ENCODE assay signal across 12 mouse cellular contexts in the genomic region with DNA sequence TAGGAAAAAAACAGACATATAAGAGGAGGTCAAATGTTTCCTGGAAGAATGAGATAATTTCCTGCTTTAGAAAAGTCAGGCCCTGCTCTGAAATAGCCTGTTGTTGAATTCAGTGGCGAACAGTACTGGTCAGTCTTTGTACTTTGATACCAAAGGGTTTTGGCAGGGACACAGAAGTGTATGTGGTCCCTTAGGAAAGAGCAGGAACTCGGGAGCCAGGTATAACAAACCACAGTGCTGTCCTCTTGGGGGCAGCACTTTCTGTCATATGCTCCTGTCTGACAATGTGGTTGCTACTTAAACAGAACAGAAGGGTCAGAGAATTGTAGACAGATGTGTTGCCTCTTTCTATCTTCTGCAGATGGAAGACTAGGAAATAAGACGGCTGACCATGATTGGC.
DNase-seq lines count a peak whose midpoint lies in the region; ATAC-seq and TF ChIP-seq lines count a peak whose summit lies in the region.
"Had no signal": no experiment of that assay in that cellular context is flagged by ENCODE, and none has a peak within 500 bp of the region (broad histone marks: within the 10 kb centered on the region; RNA-seq: fewer than 3 reads in every experiment).

No protein-coding gene starts in this region.

- no peak for ATAC-seq in kidney, embryonic 14.5 days (ENCODE audit: low FRiP score, low TSS enrichment)
- ATAC-seq: midbrain, embryonic 15.5 days had no signal

- WGBS in kidney, embryonic 14.5 days: 51% methylated on average over 3 of the region's 3 CpGs
- 51% methylated on average over 3 of the region's 3 CpGs for WGBS in limb, embryonic 10.5 days

- peak; percentile 38 for DNase-seq in kidney, adult 18-20 months
- DNase-seq in ES-CJ7 (ENCODE audit: low read depth, low spot score): peak; percentile 44
- peak; percentile 63 to 65 for DNase-seq in kidney, postnatal 25 days
- no peak for DNase-seq in cerebellum, adult 9-11 months
- no peak for DNase-seq in limb, embryonic 10.5 days (ENCODE audit: low spot score)
- DNase-seq: cerebellum, adult 11-12 months had no signal

- no peaks in the 10 kb centered on the region for H3K36me3 ChIP-seq in kidney, embryonic 14.5 days (ENCODE audit: control insufficient read depth, insufficient read depth, low read length)
- H3K36me3 ChIP-seq in limb, embryonic 10.5 days: no peaks in the 10 kb centered on the region
- H3K36me3 ChIP-seq: hindbrain, embryonic 12.5 days; limb, embryonic 12.5 days; midbrain, embryonic 15.5 days had no signal

- H3K4me1 ChIP-seq in kidney, embryonic 14.5 days (ENCODE audit: control insufficient read depth, insufficient read depth, low read length): no peaks in the 10 kb centered on the region
- H3K4me1 ChIP-seq in cortical plate, adult 2 months (ENCODE audit: control insufficient read depth, insufficient read depth, low read length): no peaks in the 10 kb centered on the region
- peaks cover 6% of the 10 kb centered on the region; the same call in 1 of the 2 replicates for H3K4me1 ChIP-seq in limb, embryonic 10.5 days
- H3K4me1 ChIP-seq: hindbrain, embryonic 12.5 days; midbrain, embryonic 15.5 days had no signal

- H3K9ac ChIP-seq in kidney, embryonic 14.5 days (ENCODE audit: low read depth, low read length): no peak overlapping the region
- H3K9ac ChIP-seq: hindbrain, embryonic 12.5 days; limb, embryonic 12.5 days; midbrain, embryonic 15.5 days had no signal

- TF ChIP-seq POLR2A in cortical plate, adult 2 months (IDR thresholded peaks at IDR 0.05; ENCODE audit: extremely low read depth, insufficient read depth, low read length): no peak

- H3K4me3 ChIP-seq in kidney, embryonic 14.5 days (ENCODE audit: low read length): no peak overlapping the region
- no peak overlapping the region for H3K4me3 ChIP-seq in cortical plate, adult 2 months (ENCODE audit: insufficient read depth, low read length)
- H3K4me3 ChIP-seq in limb, embryonic 10.5 days: no peak overlapping the region
- H3K4me3 ChIP-seq: erythroblast, embryonic 14.5 days; hindbrain, embryonic 12.5 days; limb, embryonic 12.5 days; midbrain, embryonic 15.5 days had no signal

- no peaks in the 10 kb centered on the region for H3K9me3 ChIP-seq in kidney, embryonic 14.5 days (ENCODE audit: control insufficient read depth, low read length)
- no peaks in the 10 kb centered on the region for H3K9me3 ChIP-seq in limb, embryonic 10.5 days (replicated peaks)
- H3K9me3 ChIP-seq: hindbrain, embryonic 12.5 days; limb, embryonic 12.5 days; midbrain, embryonic 15.5 days had no signal

- H3K27ac ChIP-seq in kidney, embryonic 14.5 days (ENCODE audit: low read depth, low read length): no peak overlapping the region
- H3K27ac ChIP-seq in cortical plate, adult 2 months (ENCODE audit: insufficient read depth, low read length): no peak overlapping the region
- H3K27ac ChIP-seq in limb, embryonic 10.5 days: no peak overlapping the region
- H3K27ac ChIP-seq: hindbrain, embryonic 12.5 days; limb, embryonic 12.5 days; midbrain, embryonic 15.5 days had no signal

- TF ChIP-seq CTCF in cortical plate, adult 2 months (IDR thresholded peaks at IDR 0.05; ENCODE audit: extremely low read depth, insufficient read depth, low read length): peak; percentile 27; the same call in 1 of the 2 replicates

- no peak overlapping the region for H3K4me2 ChIP-seq in kidney, embryonic 14.5 days (replicated peaks; ENCODE audit: low read depth, low read length)
- H3K4me2 ChIP-seq: hindbrain, embryonic 12.5 days; limb, embryonic 12.5 days; midbrain, embryonic 15.5 days had no signal

- no peaks in the 10 kb centered on the region for H3K27me3 ChIP-seq in kidney, embryonic 14.5 days (ENCODE audit: control insufficient read depth, insufficient read depth, low read length)
- H3K27me3 ChIP-seq in limb, embryonic 10.5 days (ENCODE audit: low read depth, poor library complexity, severe bottlenecking): no peaks in the 10 kb centered on the region
- H3K27me3 ChIP-seq: hindbrain, embryonic 12.5 days; limb, embryonic 12.5 days; midbrain, embryonic 15.5 days had no signal

Comparison
In these comparisons a context has a peak if more than half of its experiments do, and no peak if none do; other contexts are left out.
1. DNase-seq: peak in kidney, adult 18-20 months (single experiment), ES-CJ7 (single experiment) and kidney, postnatal 25 days (2 of 2); none in cerebellum, adult 9-11 months (single experiment) and limb, embryonic 10.5 days (single experiment).